In the genomic region with DNA sequence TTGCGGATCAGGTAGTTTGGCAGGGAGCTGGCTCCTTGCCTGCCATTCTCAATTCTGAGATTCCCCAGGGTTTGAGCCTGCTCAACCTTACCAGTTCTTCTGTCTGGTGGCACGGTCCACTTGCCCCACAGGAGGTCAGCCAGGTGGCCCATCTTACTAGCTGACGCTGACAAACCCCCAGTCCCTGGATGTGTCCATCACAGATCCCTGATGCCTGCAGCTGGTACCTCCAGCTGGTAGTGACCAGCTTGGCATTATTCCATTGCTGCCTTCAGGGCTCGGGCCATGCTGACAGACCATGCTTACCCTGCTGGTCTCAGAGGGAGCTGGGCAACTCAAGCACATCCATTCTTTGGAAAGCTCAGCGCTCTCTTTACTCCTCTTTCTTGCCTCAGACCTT, we compare ENCODE assay signal across 35 mouse cellular contexts. TPM values are rescaled to one million over a fixed set of nuclear protein-coding genes. Genes with fewer than 3 reads are reported as not detected.
"Had no signal": no experiment of that assay in that cellular context is flagged by ENCODE, and none has a peak within 500 bp of the region (broad histone marks: within the 10 kb centered on the region; RNA-seq: fewer than 3 reads in every experiment).

No protein-coding gene starts in this region.

- ATAC-seq: liver, embryonic 12.5 days; liver, postnatal 0 days; lung, postnatal 0 days; midbrain, embryonic 13.5 days; midbrain, embryonic 15.5 days; midbrain, embryonic 16.5 days had no signal

- H3K36me3 ChIP-seq: liver, embryonic 12.5 days; liver, embryonic 13.5 days; liver, embryonic 15.5 days; lung, embryonic 15.5 days; midbrain, embryonic 10.5 days; midbrain, embryonic 12.5 days; midbrain, embryonic 13.5 days; midbrain, embryonic 15.5 days; neural tube, embryonic 12.5 days had no signal

- DNase-seq: liver; liver, embryonic 13.5 days; liver, postnatal 0 days; lung, adult 18-20 months; lung, adult 2 months; lung, embryonic 14.5 days; lung, postnatal 10 days; lung, postnatal 14 days; lung, postnatal 36 days; lung, postnatal 4 days; midbrain, embryonic 14.5 days had no signal

- H3K27me3 ChIP-seq: limb, embryonic 12.5 days; limb, embryonic 13.5 days; limb, embryonic 15.5 days; liver, embryonic 15.5 days; lung, embryonic 15.5 days; midbrain, embryonic 12.5 days; midbrain, embryonic 15.5 days; neural tube, embryonic 12.5 days had no signal

- H3K27ac ChIP-seq: limb, embryonic 12.5 days; limb, embryonic 13.5 days; limb, embryonic 15.5 days; liver, embryonic 12.5 days; liver, embryonic 13.5 days; liver, embryonic 14.5 days; liver, embryonic 15.5 days; lung, embryonic 15.5 days; macrophage; midbrain, embryonic 10.5 days; midbrain, embryonic 12.5 days; midbrain, embryonic 13.5 days; midbrain, embryonic 15.5 days; neural tube, embryonic 12.5 days had no signal

- H3K9ac ChIP-seq: limb, embryonic 12.5 days; limb, embryonic 13.5 days; limb, embryonic 15.5 days; liver, embryonic 12.5 days; liver, embryonic 13.5 days; liver, embryonic 14.5 days; liver, embryonic 15.5 days; liver, postnatal 0 days; lung, embryonic 14.5 days; lung, embryonic 15.5 days; midbrain, embryonic 12.5 days; midbrain, embryonic 13.5 days; midbrain, embryonic 15.5 days; neural tube, embryonic 12.5 days had no signal

- H3K4me3 ChIP-seq: limb, embryonic 10.5 days; limb, embryonic 12.5 days; limb, embryonic 13.5 days; limb, embryonic 15.5 days; liver, embryonic 12.5 days; liver, embryonic 13.5 days; liver, embryonic 15.5 days; lung, embryonic 15.5 days; megakaryocyte, embryonic 14.5 days; midbrain, embryonic 10.5 days; midbrain, embryonic 12.5 days; midbrain, embryonic 13.5 days; midbrain, embryonic 15.5 days; myocyte; neural tube, embryonic 12.5 days had no signal

- H3K9me3 ChIP-seq: limb, embryonic 10.5 days; limb, embryonic 12.5 days; limb, embryonic 13.5 days; limb, embryonic 15.5 days; liver, embryonic 12.5 days; liver, embryonic 13.5 days; liver, embryonic 15.5 days; lung, embryonic 15.5 days; megakaryocyte, embryonic 14.5 days; midbrain, embryonic 10.5 days; midbrain, embryonic 12.5 days; midbrain, embryonic 13.5 days; midbrain, embryonic 15.5 days; neural tube, embryonic 12.5 days had no signal

- H3K4me1 ChIP-seq: liver, embryonic 15.5 days; lung, embryonic 15.5 days; megakaryocyte, embryonic 14.5 days had no signal

- H3K4me2 ChIP-seq: limb, embryonic 12.5 days; limb, embryonic 13.5 days; limb, embryonic 15.5 days; liver, embryonic 11.5 days; liver, embryonic 12.5 days; liver, embryonic 13.5 days; liver, embryonic 15.5 days; lung, embryonic 14.5 days; lung, embryonic 15.5 days; midbrain, embryonic 11.5 days; midbrain, embryonic 12.5 days; midbrain, embryonic 13.5 days; midbrain, embryonic 15.5 days; neural tube, embryonic 12.5 days had no signal

RNA-seq across cellular contexts. Expression of a gene that starts 18.7 kb away (rescaled TPM):
- total RNA-seq: megakaryocyte progenitor cell, adult 5-6 weeks; megakaryocyte, adult 5-6 weeks; megakaryocyte-erythroid progenitor cell, adult 5-6 weeks; monocyte, adult 5-6 weeks had no signal
